Mouse (Mus musculus): ENCODE data around the gene Ppcdc. TPM values are rescaled to one million over a fixed set of nuclear protein-coding genes. Genes with fewer than 3 reads are reported as not detected.

Gene Ppcdc
- polyA plus RNA-seq, 1 experiment from 2014 or later, result 22.9 TPM

DNA sequence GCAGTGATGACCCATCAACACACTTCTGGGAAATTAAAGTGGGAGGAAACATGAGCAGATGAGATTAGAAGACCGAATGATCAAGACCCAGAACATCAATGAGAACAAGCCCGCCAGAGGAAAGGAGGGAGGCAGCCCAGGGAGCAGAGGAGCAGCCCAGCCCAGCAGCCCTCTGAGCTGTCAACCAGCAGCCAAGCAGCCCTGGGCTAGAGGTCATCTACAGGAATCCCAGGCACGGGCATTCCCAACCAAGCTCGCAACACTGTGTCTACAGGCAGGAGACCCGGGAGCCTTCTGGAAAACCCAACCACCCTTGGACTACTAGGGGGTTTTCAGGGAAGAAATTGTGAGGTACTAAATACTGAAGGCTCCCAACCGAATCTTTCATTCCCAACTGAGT, 15.9 kb downstream of the Ppcdc start:
- Histone ChIP-seq H3K36me3 (ENCODE audit: control insufficient read depth, insufficient read depth, low read length) (0 out of 2 replicates have a peak, but pooled peaks cover 2% of the 10 kb centered on the region), H3K27ac (replicated peaks; ENCODE audit: low read depth, low read length) (no peak overlapping the region), H3K27me3 (ENCODE audit: control insufficient read depth, insufficient read depth, low read length) (no peaks in the 10 kb centered on the region), H3K4me1 (ENCODE audit: control insufficient read depth, insufficient read depth, low read length) (peaks cover 6% of the 10 kb centered on the region), H3K4me2 (ENCODE audit: low read length) (no peak overlapping the region), H3K9ac (replicated peaks; ENCODE audit: low read length) (no peak overlapping the region), H3K4me3 (replicated peaks; ENCODE audit: low read depth, low read length) (no peak overlapping the region), H3K9me3 (ENCODE audit: control insufficient read depth, low read length) (no peaks in the 10 kb centered on the region)
- WGBS, result 80% methylated on average over 6 of the region's 6 CpGs
- no peak for ATAC-seq (ENCODE audit: low FRiP score, low TSS enrichment)
- DNase-seq, result no peak

DNA sequence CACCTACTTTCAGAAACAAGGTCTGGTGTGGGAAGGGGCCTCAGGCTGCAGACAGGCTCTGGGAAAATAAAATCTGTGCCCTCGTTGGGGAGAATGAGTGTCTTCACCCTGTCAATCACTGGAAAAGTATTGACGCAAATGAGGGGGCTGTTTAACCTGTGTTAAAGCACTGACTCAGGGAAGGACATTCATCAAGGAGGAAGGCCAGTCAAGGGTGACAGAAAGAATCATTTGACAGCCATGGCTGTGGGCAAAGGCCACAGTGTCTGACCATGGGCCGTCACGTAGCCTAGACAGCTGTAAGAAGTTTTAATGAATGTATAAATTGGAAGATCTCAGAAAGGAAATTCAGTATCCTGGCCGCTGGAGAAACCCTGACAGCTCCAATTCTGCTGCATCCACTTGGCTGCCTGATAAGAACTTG, 18.2 kb downstream of the Ppcdc start:
- H3K9me3 ChIP-seq (ENCODE audit: control insufficient read depth, low read length), result no peaks in the 10 kb centered on the region
- no peak for DNase-seq
- no peak overlapping the region for H3K9ac ChIP-seq (replicated peaks; ENCODE audit: low read length)
- H3K4me1 ChIP-seq (ENCODE audit: control insufficient read depth, insufficient read depth, low read length), result no peaks in the 10 kb centered on the region
- H3K4me2 ChIP-seq (ENCODE audit: low read length), result no peak overlapping the region
- no peak for ATAC-seq (ENCODE audit: low FRiP score, low TSS enrichment)
- no peak overlapping the region for H3K27ac ChIP-seq (replicated peaks; ENCODE audit: low read depth, low read length)
- H3K27me3 ChIP-seq (ENCODE audit: control insufficient read depth, insufficient read depth, low read length), result no peaks in the 10 kb centered on the region
- H3K4me3 ChIP-seq (replicated peaks; ENCODE audit: low read depth, low read length), result no peak overlapping the region
- WGBS, result 66% methylated on average over 5 of the region's 5 CpGs
- 0 out of 2 replicates have a peak, but pooled peaks cover 4% of the 10 kb centered on the region for H3K36me3 ChIP-seq (ENCODE audit: control insufficient read depth, insufficient read depth, low read length)

DNA sequence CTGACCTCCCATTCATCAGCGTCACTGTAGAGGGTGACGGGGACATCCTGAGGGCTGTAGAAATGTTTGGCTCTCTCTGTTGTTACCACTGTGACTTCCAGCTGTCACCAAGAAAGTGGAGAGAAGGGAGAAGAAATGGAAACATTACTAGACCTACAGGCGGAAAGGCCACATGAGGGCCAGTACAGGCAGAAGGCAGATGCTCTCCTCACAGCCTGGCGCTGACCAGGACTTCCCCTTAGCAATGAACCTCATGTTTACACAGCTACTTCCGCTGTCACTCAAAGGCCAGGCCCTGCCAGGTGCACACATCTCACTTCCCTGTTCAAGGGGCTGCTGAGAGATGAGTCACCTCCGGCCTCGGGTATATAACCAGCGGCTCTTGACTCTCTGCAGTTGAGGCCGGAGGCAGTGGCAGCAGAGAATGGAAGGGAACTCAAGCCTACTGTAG, 18.8 kb downstream of the Ppcdc start:
- H3K4me2 ChIP-seq (ENCODE audit: low read length), result no peak overlapping the region

DNA sequence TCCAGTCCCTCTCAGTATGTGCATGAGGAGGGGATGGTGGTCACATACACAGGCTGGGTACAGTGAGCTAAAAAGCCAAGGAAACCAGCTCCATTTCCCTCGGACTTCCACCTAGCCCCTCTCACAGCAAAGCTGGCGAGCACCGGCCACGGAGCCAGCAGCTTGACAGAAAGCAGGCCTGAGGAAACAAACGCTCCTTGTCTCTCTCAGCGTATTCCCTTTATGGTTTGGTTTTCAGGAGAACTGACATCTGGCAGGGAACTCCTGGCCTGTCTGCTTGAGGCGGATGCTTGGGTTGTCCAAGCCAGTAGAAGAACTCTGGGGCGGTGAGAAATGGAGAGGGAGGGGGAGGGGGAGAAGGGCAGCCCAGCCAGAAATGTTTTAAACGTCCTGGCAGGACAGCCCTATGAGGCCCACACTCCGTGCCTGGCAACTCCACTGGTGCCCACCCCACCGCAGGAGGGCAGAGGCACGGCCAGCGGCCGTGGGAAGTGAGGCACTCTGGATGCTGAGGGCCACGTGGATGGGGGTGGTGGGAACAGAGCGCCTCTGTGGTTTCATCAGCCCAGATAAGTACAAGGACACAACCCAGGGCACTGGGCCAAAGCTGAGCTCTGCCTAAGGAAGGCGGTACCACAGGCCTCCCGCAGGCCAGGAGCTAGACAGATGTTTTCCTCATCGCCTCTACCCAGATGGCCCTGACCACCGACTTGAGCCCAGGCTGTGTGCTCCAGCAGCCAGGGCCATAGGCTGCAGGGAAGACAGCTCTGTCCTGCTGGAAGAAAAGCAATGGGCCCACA, 19.4 kb downstream of the Ppcdc start:
- Histone ChIP-seq H3K4me2 (ENCODE audit: low read length) (no peak overlapping the region), H3K9ac (replicated peaks; ENCODE audit: low read length) (no peak overlapping the region), H3K36me3 (ENCODE audit: control insufficient read depth, insufficient read depth, low read length) (0 out of 2 replicates have a peak, but pooled peaks cover 4% of the 10 kb centered on the region), H3K4me3 (replicated peaks; ENCODE audit: low read depth, low read length) (no peak overlapping the region), H3K27ac (replicated peaks; ENCODE audit: low read depth, low read length) (peak overlapping the region; percentile 26; the same call in 1 of the 2 replicates), H3K9me3 (ENCODE audit: control insufficient read depth, low read length) (no peaks in the 10 kb centered on the region), H3K4me1 (ENCODE audit: control insufficient read depth, insufficient read depth, low read length) (no peaks in the 10 kb centered on the region), H3K27me3 (ENCODE audit: control insufficient read depth, insufficient read depth, low read length) (no peaks in the 10 kb centered on the region)
- ATAC-seq (ENCODE audit: low FRiP score, low TSS enrichment) (no peak), DNase-seq (peak; percentile 59)
- WGBS, result 73% methylated on average over 20 of the region's 20 CpGs

More for the DNA sequence above, 18.8 kb downstream of the Ppcdc start:
- no peak for ATAC-seq (ENCODE audit: low FRiP score, low TSS enrichment)
- DNase-seq, result no peak
- H3K27me3 ChIP-seq (ENCODE audit: control insufficient read depth, insufficient read depth, low read length), result no peaks in the 10 kb centered on the region
- H3K36me3 ChIP-seq (ENCODE audit: control insufficient read depth, insufficient read depth, low read length), result 0 out of 2 replicates have a peak, but pooled peaks cover 4% of the 10 kb centered on the region
- no peaks in the 10 kb centered on the region for H3K4me1 ChIP-seq (ENCODE audit: control insufficient read depth, insufficient read depth, low read length)
- no peaks in the 10 kb centered on the region for H3K9me3 ChIP-seq (ENCODE audit: control insufficient read depth, low read length)
- H3K27ac ChIP-seq (replicated peaks; ENCODE audit: low read depth, low read length), result 0 out of 2 replicates have a peak overlapping the region, but pooled peaks have one; percentile 26
- no peak overlapping the region for H3K9ac ChIP-seq (replicated peaks; ENCODE audit: low read length)
- WGBS, result 90% methylated on average over 9 of the region's 9 CpGs
- H3K4me3 ChIP-seq (replicated peaks; ENCODE audit: low read depth, low read length), result no peak overlapping the region

DNA sequence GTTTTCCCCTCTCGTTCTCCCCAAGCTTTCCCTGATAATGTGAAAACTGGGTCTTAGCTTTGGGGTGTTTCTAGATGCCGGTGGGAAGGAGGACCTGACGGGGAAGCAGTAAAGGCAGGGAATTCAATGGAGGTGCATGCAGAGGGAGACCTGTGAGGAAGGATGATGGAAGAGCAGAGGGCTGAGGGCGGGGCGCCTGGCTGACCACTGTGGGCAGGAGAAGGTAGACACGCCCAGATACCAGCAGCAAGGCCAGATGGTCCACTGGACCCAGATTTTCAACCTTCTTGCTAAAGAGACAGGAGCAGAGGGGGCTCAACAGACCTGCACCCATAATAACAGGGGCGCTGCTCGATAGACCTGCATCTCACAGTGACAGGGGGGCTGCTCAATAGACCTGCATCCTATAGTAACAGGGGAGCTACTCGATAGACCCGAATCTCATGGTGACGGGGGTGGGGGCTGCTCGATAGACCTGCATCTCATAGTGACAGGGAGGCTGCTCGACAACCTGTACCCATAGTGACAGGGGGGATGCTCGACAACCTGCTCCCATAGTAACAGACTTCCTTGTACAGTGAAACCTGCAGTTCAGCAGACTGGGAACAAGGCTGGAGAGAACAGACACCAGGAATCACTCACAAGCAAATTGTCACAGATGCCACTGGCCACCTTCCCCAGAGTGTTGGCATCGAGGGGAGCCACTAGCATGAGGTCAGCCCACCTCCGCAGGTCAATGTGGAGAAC, 20.2 kb downstream of the Ppcdc start:
- Histone ChIP-seq H3K9ac (replicated peaks; ENCODE audit: low read length) (no peak overlapping the region), H3K4me2 (ENCODE audit: low read length) (no peak overlapping the region), H3K4me1 (ENCODE audit: control insufficient read depth, insufficient read depth, low read length) (no peaks in the 10 kb centered on the region), H3K27ac (replicated peaks; ENCODE audit: low read depth, low read length) (no peak overlapping the region), H3K9me3 (ENCODE audit: control insufficient read depth, low read length) (no peaks in the 10 kb centered on the region), H3K36me3 (ENCODE audit: control insufficient read depth, insufficient read depth, low read length) (0 out of 2 replicates have a peak, but pooled peaks cover 4% of the 10 kb centered on the region), H3K27me3 (ENCODE audit: control insufficient read depth, insufficient read depth, low read length) (no peaks in the 10 kb centered on the region), H3K4me3 (replicated peaks; ENCODE audit: low read depth, low read length) (no peak overlapping the region)
- ATAC-seq (ENCODE audit: low FRiP score, low TSS enrichment) (no peak), DNase-seq (no peak)
- 92% methylated on average over 16 of the region's 16 CpGs for WGBS

DNA sequence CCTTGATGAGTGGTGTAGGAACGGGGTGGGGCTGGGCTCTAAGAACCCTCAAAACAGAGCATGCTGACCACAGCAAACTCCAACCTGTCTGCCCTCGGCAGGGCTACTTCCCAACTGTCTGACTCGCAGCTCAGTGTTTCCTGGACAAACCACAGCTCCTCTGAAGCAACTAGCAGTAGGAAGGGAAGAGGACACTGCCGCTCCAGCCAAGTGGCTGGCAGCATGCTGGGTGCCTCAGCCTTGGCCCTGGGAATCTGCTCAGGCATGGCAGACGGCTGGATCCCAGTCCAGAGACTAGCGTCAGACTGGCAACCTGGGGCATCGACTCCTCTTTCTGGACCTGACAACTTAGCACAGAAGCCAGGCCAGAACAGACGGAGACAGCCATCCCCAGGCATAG, 22.6 kb downstream of the Ppcdc start:
- no peaks in the 10 kb centered on the region for H3K9me3 ChIP-seq (ENCODE audit: control insufficient read depth, low read length)
- H3K27ac ChIP-seq (replicated peaks; ENCODE audit: low read depth, low read length), result no peak overlapping the region
- H3K36me3 ChIP-seq (ENCODE audit: control insufficient read depth, insufficient read depth, low read length), result peaks cover 8% of the 10 kb centered on the region; the same call in 1 of the 2 replicates
- H3K4me1 ChIP-seq (ENCODE audit: control insufficient read depth, insufficient read depth, low read length), result no peaks in the 10 kb centered on the region
- H3K9ac ChIP-seq (replicated peaks; ENCODE audit: low read length), result no peak overlapping the region
- no peak overlapping the region for H3K4me3 ChIP-seq (replicated peaks; ENCODE audit: low read depth, low read length)
- no peaks in the 10 kb centered on the region for H3K27me3 ChIP-seq (ENCODE audit: control insufficient read depth, insufficient read depth, low read length)
- ATAC-seq (ENCODE audit: low FRiP score, low TSS enrichment), result no peak
- DNase-seq, result no peak
- no peak overlapping the region for H3K4me2 ChIP-seq (ENCODE audit: low read length)
- WGBS, result 89% methylated on average over 8 of the region's 8 CpGs

DNA sequence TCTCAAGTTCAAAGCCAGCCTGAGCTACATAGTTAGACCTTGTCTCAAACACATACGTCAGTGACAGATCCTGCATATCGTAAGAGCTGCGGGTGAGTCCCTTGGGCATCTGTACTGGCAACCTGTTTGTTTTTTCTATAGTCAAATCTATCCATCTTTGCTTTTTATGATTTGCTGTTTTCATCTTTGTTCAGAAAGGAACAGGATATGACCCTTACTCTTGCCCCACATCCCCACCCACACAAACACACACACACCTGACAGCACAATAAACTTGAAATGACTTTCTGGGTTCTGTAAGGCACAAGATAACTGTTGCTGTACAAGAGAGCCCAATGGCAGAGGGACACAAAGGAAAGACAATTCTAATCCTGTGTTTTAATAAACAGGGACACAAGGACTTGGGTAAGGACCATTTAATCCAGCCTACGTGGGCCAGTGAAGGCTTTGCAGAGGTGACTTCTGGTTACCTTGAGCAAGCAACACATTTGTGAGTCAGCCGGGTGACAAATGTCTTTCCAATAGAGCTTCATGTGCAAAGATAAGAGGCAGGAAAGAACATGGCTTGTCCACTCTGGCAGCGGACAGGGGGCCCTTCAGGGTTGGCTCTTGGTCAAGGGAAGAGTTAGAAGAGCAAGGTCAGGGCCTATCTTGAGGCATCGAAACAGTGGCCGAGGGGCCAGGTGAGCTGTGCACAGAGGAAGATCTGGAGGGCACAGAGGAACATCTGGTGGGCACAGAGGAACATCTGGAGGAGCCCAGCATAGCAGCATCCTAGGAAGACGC, 32.6 kb downstream of the Ppcdc start:
- no peak overlapping the region for H3K4me3 ChIP-seq (replicated peaks; ENCODE audit: low read depth, low read length)
- no peaks in the 10 kb centered on the region; the same call in 1 of the 2 replicates for H3K36me3 ChIP-seq (ENCODE audit: control insufficient read depth, insufficient read depth, low read length)
- no peak overlapping the region for H3K9ac ChIP-seq (replicated peaks; ENCODE audit: low read length)
- no peaks in the 10 kb centered on the region for H3K4me1 ChIP-seq (ENCODE audit: control insufficient read depth, insufficient read depth, low read length)
- 95% methylated on average over 9 of the region's 9 CpGs for WGBS
- no peak overlapping the region for H3K4me2 ChIP-seq (ENCODE audit: low read length)
- ATAC-seq (ENCODE audit: low FRiP score, low TSS enrichment) (no peak), DNase-seq (no peak)
- no peaks in the 10 kb centered on the region for H3K9me3 ChIP-seq (ENCODE audit: control insufficient read depth, low read length)
- H3K27me3 ChIP-seq (ENCODE audit: control insufficient read depth, insufficient read depth, low read length), result no peaks in the 10 kb centered on the region
- H3K27ac ChIP-seq (replicated peaks; ENCODE audit: low read depth, low read length), result no peak overlapping the region

DNA sequence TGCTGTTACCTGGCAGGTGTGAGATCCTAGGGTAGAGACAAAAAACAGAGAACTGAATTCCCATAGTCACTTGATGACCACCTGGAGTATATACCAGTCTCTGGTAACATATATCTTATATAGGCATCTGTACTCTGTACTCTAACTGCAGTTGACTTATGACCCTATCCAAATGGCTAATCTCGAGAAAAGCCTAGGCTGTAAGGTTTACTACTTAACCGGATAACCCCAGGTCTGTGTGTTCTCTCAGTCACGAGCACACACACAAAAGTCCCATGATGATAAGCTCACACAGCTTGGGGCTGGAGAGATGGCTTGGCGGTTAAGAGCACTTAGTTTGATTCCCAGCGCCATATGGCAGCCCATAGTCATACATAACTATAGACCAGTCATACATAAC, 33.5 kb downstream of the Ppcdc start:
- Histone ChIP-seq H3K4me3 (replicated peaks; ENCODE audit: low read depth, low read length) (no peak overlapping the region), H3K9ac (replicated peaks; ENCODE audit: low read length) (no peak overlapping the region), H3K9me3 (ENCODE audit: control insufficient read depth, low read length) (no peaks in the 10 kb centered on the region), H3K27ac (replicated peaks; ENCODE audit: low read depth, low read length) (no peak overlapping the region), H3K4me1 (ENCODE audit: control insufficient read depth, insufficient read depth, low read length) (no peaks in the 10 kb centered on the region), H3K36me3 (ENCODE audit: control insufficient read depth, insufficient read depth, low read length) (no peaks in the 10 kb centered on the region), H3K4me2 (ENCODE audit: low read length) (no peak overlapping the region), H3K27me3 (ENCODE audit: control insufficient read depth, insufficient read depth, low read length) (no peaks in the 10 kb centered on the region)
- no peak for ATAC-seq (ENCODE audit: low FRiP score, low TSS enrichment)
- no peak for DNase-seq
- 93% methylated on average over 5 of the region's 5 CpGs for WGBS
